Mouse (Mus musculus) liver, embryonic 14.5 days (tissue): ENCODE measurements at regions not wholly inside any gene's neighbourhood (a gene's known extent, or its start where the extent isn't known, plus 50 kb on each side); places are given as distances from the start of the nearest gene placed in this dataset.

ENCODE experiments used
- CTCF ChIP-seq: IDR thresholded peaks from 2 replicates; pipeline ENCODE4 v1.5.1; 2016; ENCODE audit warnings: antibody characterized with exemption, low read depth, control low read depth
- EP300 ChIP-seq: IDR thresholded peaks from 2 replicates; pipeline ENCODE4 v1.6.1; 2016; ENCODE audit warnings: antibody characterized with exemption, low read depth

- TF ChIP-seq CTCF (no peak), EP300 (no peak)
Measured at GRCm38 (mm10) chr9:98754764-98755163, 87.5 kb upstream of the Prr23a1 start.
